Mouse (Mus musculus) lung, postnatal 25 days (tissue): ENCODE data around the gene Dnmt3a.

ENCODE experiments used
- DNase-seq: peaks from one replicate; pipeline ENCODE4 v3.0.0; 2022; ENCODE audit warnings: low spot score

Dnmt3a gene

DNA sequence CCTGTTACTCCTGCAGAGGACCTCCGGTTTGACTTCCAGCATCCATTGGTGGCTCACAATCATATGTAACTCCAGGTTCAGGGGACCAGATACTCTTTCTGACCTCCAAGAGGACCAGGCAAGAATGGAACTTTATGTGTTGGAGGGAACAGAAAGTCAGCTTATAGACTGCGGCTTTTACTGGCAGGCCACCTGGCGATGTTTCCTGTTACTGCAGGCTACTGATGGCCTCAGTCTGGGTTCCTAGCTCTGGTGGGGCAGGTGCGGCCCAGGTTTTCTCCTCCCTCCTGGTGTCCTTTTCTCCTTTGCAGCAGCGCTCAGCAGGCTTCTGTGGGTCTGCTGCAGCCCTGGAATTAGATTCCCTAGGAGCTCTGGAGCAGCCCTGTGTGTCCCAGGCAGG is 46.7 kb downstream of the Dnmt3a start:
- DNase-seq: no peak

DNA sequence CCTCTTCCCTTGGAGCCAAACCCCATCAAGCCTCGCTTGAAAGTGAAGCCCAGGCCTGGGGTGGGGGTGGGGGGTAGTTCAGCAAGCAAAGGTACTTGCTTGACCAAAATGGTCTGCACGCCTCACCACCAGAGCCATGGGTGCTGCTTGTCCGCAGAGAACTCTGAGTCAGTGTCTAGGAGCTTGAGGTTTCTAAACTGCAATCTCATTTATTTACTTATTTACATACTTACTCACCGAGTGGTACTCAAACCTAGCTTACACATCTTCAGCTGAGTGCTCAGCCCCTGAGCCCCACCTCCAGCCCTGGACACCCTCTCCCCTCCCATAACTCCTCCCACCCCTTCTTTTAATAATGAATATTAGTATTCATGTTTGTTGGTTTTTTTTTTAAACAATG is 48.6 kb downstream of the Dnmt3a start:
- DNase-seq: peak; percentile 43

DNA sequence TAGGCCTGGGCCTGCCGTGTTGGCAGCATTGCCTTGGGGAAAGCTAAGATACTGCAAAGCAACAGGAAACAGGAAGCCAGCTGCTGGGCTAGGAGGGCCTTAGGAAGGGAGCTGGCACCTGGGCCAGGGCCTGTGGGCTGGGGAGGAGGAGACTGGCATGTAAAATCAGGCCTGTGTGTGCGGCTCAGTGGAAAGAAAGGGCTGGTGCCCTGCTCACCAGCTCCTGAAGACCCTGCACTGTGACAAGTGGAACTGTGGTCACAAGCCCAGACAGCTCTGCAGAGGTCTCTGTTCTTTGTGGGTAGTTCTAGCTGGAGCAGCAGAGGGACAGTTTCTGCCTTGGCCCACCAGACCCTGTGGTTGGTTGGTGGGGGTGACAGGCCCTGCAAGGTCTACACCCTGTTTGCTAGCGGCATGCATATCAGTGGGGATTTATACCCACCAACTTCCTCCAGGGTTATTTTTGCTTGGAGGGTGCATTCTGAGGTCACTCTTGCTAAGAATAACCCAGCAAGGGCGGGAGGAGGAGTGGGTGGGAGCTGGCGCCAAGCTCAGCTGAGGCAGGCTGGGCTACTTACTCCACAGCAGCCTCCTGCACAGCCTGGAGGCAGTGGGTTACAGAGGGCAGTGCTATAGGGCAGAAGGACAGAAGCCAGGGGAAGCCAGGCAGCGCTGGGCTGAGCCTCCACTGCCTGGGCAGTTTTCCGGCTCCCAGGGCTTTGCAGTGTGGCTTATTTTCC is 50.1 kb downstream of the Dnmt3a start:
- DNase-seq: peak; percentile 73

DNA sequence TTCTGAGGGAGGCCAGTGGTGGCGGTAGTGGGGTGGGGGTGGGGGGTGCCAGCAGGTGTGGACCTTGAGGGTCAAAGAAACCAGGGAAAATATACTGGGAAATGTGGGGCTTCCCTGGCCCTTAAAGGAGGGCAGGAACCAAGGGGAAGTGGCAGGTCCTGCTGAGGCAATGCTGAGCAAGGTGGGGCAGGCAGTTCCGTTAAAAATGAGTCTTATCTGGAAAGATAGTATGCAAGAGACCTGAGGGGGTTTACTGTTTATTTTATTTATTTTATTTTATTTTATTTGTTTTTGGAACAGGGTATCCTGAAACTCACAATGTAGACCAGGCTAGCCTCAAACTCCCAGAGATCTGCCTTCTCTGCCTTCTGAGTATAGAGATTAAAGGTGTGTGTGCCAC is 50.9 kb downstream of the Dnmt3a start:
- DNase-seq: no peak

DNA sequence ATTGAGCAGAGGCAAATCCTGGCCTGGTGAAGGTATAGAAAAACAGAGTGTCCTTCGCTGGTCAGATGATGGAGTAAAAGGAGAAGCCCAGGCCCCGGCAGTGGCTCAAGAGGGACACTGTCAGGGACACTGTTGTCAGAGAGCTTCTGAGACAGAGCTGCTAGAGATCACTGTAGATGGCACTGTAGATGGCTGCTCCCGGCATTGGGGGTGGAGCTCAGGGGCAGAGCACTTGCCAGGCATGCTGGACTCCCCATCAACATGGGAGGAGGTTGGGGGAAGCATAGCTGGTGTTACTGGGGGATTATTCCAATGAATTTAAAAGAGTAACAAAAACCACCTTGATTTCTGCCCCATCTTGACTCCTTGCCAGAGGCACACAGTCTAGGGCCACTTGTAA is 51.4 kb downstream of the Dnmt3a start:
- no peak for DNase-seq

DNA sequence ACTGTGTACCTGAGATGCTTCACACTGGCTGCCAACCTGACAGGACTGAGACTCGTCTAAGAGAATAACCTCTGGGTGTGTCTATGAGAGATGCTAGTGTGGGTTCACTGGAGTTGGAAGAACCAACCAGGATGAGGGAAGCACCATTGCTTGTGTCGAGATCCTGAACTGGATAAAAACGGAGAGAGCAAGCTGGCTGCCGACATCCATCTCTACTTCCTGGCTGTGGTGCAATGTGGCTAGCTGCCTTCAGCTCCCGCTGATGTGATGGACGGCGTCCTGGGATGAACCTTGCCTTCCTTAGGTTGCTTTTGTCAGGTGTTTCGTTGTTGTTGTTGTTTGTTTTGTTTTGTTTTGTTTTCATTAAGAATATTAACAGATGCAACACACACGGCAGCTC is 52.0 kb downstream of the Dnmt3a start:
- DNase-seq: no peak

DNA sequence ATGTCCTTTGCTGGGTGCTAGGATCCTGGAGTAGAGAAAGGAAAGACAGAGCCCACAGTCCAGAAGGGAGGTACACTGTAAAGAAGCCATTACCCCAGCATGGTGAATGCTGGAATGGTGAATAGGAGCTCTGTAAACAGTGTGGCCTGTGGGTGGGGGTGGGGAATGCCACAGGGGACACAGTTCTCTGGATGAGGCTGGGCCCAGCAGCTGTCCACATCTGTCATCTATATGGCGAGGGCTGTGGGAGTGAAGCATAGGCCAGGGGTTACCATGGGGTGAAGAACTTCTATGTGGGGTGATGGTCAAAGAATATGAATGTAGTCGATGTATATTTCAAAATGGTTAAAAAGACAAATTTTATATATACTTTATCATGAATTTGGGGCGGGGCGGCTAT is 52.9 kb downstream of the Dnmt3a start:
- DNase-seq: no peak

DNA sequence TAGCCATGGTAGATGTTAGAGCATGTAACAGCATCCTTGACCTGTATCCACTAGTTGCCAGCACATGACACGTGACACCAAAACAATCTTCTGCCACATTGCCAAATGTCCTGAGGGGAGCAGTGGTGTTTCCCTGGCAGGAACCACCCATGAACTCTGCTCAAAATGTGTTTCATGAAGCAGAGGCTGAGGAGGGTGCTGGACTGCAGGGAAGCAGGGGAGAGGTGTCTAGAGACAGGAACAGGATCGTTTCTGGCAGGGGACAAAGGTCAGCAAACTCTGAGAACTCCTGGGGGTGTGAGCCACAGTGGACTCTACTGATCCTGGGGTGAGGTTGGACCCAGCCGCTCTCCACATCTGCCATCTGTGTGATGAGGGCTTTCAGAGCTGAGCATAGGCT is 53.7 kb downstream of the Dnmt3a start:
- DNase-seq: no peak

DNA sequence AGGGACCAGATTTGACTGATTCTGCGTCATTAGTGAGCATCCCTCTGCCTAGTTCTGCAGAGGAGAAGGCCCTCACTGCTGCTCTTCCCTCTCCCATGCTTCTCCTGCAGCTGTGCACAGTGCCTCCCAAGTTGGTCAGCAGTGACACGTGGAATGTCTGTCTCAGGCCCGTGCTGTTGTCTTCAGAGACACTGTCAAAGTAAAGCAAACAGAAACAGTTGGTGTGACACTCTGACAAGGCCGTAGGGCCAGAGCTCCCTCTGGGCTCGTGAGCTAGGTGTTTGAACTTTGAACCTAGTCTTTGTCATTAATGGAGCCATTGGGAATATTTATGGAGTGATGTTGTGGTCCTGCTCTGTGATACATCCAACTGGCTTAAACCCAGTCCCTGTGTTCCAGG is 54.2 kb downstream of the Dnmt3a start:
- no peak for DNase-seq

DNA sequence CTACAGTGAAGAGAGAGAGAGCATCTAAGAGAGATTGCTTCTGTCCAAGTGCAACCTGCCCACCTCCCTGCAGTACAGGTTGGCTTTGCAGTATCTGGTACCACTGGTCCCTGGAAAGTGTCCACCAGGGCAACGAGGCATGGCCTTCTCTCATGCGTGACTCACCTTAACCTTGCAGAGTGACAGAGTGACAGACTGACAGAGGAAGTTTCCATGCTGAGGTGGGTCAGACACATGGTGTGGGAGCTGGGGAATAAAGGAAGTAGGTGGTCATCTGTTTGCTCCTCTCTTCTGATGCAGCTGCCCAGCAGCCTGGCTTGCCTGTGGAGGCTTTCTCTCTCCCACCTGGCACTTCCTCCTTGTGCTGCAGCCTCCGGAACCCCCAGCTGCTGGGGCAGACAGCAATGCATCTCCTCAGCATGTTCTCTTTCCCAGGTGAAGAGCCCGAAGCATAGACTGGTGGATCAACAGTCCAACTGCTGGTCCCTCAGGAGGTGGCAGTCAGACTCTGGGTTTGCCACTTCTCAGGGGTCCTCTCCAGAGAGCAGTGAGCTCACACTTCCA is 55.9 kb downstream of the Dnmt3a start:
- DNase-seq: no peak

DNA sequence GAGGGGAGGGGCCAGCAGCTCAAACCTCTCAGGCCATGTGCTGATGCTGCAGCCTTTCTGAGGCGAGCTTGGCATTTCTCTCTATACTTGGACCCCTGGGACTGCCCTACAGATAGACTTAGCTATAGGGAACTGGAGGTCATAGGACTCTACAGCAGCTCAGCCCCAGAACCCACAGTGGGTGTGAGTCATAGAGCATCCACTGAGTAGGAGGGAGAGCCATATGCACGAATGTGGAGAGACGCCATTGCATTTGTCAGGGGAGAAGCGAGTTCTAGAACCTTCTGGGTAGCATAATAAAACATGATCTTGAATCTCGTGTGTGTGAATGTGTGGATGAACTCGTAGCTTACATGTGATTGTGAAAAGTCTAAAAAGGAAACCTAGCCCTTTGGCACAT is 56.4 kb downstream of the Dnmt3a start:
- no peak for DNase-seq

DNA sequence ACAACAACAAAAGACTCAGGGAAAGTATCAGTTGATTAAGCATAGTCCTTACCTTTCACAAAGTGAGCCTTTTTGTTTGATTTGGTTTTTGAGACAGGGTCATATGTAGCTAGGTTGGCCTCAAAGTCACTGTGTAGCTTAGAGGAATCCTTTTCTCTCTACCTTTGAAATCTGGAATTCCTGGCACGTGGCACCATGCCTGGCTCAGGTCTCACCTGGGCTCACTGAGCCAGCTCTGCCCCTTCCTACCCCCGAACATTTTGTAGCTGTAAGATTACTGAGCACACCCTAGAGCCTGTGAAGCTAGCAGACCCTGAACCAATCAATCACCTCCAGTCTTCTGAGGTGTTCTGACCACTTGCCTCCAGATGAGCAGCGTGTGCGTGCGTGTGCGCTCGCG is 58.4 kb downstream of the Dnmt3a start:
- DNase-seq: no peak

DNA sequence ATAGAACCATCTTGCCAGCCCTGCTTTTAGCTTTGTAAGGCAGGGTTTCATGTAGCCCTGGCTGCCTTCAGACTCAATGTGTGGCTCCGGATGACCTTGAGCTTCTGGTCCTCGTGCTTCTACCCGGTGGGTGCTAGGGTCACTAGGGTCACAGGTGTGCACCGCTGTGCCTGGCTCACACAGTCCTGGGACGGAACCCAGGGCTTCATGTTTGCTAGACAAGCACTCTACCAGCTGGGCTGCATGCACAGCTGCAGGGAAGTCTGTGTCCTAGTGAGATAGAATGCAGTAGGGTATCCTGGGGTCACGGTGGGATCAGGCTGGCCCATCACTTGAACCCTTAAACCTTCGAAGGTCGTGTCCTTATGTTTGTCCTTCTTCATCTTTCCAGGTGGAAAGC is 59.8 kb downstream of the Dnmt3a start:
- no peak for DNase-seq

DNA sequence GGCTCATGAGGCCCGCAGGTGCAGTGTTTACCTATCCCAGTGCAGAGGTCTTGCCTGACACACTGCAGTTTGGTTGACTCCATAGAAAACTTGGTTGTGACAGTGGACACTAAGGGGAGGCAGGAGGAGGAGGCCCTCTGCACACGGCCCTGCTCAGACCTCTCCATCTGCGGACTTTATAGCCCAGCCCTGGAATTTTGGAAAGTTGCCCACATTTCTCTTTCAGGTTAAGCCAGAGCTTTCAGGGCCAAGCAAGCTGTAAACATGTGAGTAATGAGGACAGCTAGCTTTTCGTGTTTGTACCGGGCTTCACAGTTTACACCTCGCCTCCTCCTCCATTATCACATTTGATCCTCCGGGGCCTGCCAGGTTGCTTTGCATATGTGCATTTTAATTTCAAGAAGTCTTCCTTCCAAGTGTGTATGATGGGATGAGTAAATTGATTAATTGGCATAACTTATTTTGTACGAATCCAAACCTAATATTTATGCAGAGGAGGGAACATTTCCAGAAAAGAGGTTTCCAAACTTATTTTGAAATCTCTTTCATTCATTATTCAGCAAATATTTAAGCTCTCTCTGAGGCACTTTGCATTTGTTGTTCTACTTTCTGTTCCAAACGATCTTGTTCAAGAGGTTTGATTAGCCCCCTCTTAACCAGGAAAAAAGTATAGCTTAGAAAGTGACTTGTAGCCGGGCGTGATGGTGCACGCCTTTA is 61.0 kb downstream of the Dnmt3a start:
- peak; percentile 71 for DNase-seq

DNA sequence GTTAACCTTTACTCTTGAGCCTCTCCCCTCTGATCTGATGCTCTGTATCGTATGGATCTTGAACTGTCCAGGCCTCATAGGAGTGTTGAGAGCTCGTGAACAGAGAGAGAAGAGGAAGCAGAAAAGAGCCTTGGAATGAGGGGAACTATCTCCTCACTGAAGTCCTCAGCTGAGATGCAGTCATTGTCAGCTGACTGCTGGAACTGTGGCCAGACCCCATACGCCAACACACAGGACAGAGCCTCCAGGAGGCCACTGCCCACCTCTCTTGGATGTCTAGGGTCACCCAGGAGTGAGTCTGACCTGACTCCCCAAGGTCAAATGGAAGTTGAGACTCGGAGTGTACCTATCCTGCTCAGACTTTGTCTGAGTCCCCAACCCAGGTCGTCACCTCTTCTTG is 62.3 kb downstream of the Dnmt3a start:
- no peak for DNase-seq

DNA sequence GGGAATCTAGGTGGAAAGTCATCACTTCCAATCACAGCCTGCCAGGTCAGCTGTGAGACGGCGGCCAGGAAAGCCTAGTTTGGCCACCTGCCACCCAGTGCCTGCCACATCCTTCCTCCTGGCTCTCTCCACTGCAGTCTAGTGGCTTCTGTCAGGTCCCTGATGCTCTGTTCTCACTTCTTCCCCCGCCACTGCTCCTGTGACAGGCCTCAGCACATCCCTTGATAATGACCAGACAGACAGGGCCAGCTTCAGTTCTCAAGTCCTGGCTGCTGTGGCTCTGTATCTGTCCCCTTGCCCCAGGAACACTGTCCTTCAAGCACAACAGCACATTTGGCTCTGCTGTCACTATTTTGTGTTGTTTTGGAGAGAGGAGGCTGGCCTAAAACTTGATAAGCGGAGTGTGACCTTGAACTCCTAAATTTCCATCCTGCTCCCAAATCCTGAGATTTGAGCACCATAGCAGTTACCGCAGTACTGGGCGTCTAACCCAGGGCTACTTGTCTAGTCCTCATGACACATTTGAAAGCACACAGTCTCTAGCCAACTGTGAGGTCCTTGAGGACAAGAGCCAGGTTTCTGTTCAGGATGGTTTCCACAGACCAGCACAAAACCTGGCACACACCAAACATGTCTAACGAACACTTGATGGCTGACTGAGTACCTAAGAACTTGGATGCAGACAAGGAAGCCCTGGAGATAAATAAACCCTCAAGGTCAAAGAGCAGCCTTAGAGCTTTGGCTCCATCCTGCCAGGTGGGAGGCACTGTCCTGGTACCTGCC is 63.1 kb downstream of the Dnmt3a start:
- peak; percentile 35 for DNase-seq

DNA sequence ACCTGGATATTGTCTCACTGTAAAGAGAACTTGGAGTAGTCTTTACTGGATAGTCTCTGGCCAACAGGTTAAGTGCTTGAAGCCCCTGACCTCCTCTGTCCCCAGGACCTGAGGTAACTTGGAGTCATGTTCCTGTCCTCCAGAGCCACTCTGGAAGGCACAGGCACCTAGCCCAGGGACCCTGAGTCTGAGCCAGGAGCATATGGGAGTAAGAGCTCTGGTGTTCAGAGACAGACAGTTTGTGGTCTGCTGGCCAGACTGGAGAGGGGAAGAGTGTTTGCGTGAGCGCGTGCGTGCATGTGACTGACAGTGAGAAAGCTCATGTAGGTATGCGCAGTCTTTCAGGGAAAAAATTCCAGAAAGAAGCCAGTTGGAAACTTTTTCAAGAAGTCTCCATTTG is 64.2 kb downstream of the Dnmt3a start:
- DNase-seq: no peak

DNA sequence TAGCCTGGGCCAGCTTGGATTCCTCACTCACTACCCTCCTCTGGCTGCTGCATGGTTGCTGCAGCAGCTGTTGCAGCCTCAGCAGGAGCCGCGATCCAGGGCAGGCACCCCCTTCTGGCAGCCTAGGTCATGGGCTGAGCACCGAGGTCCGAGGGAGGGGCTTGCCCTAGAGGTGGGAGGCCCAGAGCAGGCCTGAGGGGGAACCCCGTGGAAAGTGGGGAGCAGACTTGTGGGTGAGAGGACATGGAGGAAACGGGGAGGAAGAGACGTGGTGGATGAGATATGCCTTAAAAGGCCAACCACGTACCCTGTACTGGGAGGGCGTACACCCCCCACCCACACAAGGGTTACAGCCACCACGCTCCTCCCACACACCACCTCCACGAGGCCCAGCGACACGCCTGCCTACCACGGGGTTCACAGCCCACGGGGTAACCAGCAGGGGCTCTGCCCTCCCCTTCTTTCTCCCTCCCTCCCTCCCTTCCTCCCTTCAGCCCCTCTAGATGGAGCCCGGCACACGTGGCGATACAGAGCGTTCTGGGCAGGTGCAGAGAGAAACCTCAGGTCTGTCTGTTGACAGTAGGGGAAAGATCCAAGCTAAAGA is 65.2 kb downstream of the Dnmt3a start:
- DNase-seq: peak; percentile 19

DNA sequence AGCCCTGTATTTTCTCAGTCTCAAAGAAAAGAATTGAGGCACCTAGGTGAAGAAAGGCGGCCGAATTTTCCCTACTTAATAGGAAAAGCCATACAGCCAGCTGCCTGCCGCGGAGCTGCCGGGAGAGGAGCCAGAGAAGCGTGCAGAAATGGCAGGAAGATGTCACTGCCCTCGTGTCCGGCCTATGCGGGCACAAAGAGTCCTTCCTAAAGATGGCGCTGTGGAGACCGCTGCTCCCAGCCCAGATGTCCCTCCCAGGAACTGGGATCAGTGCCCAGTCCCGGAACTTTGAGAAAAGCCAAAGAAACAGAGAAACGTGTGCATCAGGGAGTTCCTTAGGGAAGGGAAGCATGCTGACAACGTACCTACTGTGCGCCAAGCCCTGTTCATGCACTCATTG is 65.8 kb downstream of the Dnmt3a start:
- DNase-seq: peak; percentile 84

DNA sequence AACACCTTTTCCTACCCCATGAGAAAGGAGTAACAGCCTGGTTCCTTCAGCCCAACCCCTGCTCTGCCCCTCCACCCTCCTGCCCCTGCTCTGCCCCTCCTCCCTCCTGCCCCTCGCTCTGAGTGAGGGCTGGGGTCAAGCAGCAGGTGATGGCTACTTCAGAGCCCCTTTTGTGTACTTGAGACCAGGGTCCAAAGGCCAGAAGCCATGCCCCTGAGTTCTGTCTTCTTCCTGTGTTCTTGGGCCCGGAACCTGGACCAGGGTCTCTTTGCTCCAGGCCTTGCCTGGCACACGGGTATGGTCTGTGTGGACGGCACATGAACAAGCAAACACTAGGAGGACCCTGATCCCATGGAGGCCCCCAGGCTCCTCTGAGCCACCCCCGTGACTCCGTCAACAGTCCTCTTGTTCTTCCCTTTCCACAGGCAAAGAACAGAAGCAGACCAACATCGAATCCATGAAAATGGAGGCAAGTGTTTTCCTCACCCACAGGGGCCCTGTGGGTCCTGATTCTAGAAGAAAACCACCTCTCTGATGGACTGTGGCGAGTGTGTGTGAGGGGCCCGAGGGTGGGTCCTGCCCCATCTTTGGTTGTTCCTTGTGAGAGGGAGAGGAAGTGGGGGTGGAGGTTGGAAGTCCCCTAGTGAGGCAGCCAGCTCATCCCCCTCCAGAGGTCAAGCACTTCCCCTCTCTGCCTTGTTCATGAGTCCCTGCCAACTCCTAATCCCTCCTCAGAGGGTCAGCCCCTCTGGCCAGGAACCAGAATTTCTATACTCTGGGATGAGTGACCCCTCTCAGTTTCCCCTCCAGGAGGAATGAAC is 66.8 kb downstream of the Dnmt3a start:
- DNase-seq: no peak

DNA sequence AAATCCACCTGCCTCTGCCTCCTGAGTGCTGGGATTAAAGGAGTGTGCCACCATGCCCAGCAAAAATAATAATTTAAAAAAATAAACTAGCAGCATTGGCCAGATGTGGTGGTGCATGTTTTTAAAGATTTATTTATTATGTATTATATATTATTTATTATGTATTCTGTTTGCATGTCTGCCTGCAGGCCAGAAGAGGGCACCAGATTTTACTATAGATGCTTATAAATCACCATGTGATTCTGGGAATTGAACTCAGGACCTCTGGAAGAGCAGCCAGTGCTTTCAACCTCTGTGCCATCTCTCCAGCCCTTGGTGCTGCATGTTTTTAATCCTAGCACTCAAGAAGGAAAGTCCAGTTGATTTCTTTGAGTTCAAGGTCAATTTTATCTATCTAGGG is 69.7 kb downstream of the Dnmt3a start:
- no peak for DNase-seq

DNA sequence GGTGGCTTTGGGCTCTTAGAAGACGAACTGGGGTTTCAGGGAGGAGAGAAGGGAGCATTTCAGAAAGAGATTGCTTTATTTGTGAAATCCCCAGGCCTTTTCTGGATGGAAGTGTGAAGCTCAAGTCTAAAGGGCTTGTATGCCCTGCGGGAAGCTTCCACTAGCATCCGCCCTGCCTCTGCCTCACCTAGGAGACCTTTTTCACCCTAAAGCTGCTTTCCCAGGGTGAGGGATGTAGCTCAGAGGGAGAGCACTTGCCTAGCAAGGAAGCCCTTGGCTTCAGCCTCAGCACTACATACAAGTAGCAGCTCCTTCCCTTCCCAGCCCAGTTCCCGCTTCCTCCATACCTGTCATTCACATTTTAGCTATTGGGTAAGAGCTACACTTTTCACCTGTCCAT is 71.6 kb downstream of the Dnmt3a start:
- DNase-seq: no peak
